Mouse (Mus musculus): ENCODE data around the gene Gck. TPM values are rescaled to one million over a fixed set of nuclear protein-coding genes. Genes with fewer than 3 reads are reported as not detected.

Gck gene
- polyA plus RNA-seq, 1 experiment from 2014 or later, result 0.75 TPM

DNA sequence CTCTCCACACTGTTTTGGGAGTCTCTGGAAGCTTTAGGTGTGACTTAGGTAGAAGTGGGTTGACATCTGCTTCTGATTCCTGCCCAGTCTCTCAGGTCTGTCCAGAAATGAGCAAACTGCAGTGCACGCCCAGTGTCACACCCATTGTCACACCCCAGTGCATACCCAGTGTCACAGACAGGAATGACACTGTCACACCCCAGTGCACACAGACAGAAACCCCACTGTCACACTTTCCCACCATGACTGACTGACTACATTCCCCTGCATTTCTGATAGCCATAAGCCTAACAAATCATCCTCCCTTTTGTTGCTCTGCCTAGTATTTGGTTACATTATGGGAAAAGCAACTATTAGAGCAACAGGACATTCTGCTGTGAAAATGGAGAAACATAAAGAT lies 19.3 kb downstream of the Gck start:
- Histone ChIP-seq H3K4me2 (replicated peaks; ENCODE audit: low read depth, low read length) (no peak overlapping the region), H3K9me3 (ENCODE audit: control insufficient read depth, low read depth, low read length) (no peaks in the 10 kb centered on the region), H3K27me3 (ENCODE audit: control insufficient read depth, insufficient read depth, low read length) (no peaks in the 10 kb centered on the region), H3K4me3 (ENCODE audit: low read depth, low read length) (no peak overlapping the region), H3K9ac (replicated peaks; ENCODE audit: low read depth, low read length) (no peak overlapping the region), H3K27ac (ENCODE audit: low read length) (no peak overlapping the region), H3K36me3 (ENCODE audit: control insufficient read depth, insufficient read depth, low read length) (no peaks in the 10 kb centered on the region), H3K4me1 (ENCODE audit: control insufficient read depth, insufficient read depth, low read length) (no peaks in the 10 kb centered on the region)
- no peak for ATAC-seq (ENCODE audit: insufficient number of reproducible peaks, insufficient read depth, low FRiP score, low read depth)
- 80% methylated on average over 1 of the region's 1 CpGs for WGBS

GRCm38 (mm10) chr11:5926696-5927220 lies 23.1 kb downstream of the Gck start:
- Histone ChIP-seq H3K27me3 (ENCODE audit: control insufficient read depth, insufficient read depth, low read length) (no peaks in the 10 kb centered on the region), H3K4me3 (ENCODE audit: low read depth, low read length) (no peak overlapping the region), H3K27ac (ENCODE audit: low read length) (no peak overlapping the region), H3K9ac (replicated peaks; ENCODE audit: low read depth, low read length) (no peak overlapping the region), H3K9me3 (ENCODE audit: control insufficient read depth, low read depth, low read length) (no peaks in the 10 kb centered on the region), H3K4me2 (replicated peaks; ENCODE audit: low read depth, low read length) (no peak overlapping the region), H3K4me1 (ENCODE audit: control insufficient read depth, insufficient read depth, low read length) (no peaks in the 10 kb centered on the region), H3K36me3 (ENCODE audit: control insufficient read depth, insufficient read depth, low read length) (no peaks in the 10 kb centered on the region)
- WGBS, result 75% methylated on average over 3 of the region's 3 CpGs
- no peak for ATAC-seq (ENCODE audit: insufficient number of reproducible peaks, insufficient read depth, low FRiP score, low read depth)

DNA sequence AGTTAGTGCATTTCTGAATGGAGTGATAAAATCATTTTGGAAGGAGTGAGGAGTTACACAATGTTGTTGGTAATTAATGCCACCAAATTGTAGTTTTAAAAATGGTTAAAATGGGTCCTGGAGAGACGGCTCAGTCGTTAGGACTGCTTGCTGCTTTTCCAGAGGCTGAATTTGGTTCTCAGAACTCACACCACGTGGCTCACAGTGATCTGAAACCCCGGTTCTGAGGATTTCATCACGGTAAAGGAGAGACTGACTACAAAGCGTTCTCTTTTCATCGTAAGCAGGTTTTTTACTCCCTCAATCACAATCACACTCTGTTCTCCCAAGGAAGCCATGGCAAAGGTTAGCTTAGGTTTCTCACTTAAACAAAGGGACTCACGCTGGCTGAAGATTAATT lies 25.2 kb downstream of the Gck start:
- no peak overlapping the region for H3K27ac ChIP-seq (ENCODE audit: low read length)
- H3K4me1 ChIP-seq (ENCODE audit: control insufficient read depth, insufficient read depth, low read length), result no peaks in the 10 kb centered on the region
- no peak overlapping the region for H3K4me3 ChIP-seq (ENCODE audit: low read depth, low read length)
- no peaks in the 10 kb centered on the region for H3K9me3 ChIP-seq (ENCODE audit: control insufficient read depth, low read depth, low read length)
- H3K4me2 ChIP-seq (replicated peaks; ENCODE audit: low read depth, low read length), result no peak overlapping the region
- no peak overlapping the region for H3K9ac ChIP-seq (replicated peaks; ENCODE audit: low read depth, low read length)
- WGBS, result 55% methylated on average over 8 of the region's 8 CpGs
- H3K36me3 ChIP-seq (ENCODE audit: control insufficient read depth, insufficient read depth, low read length), result no peaks in the 10 kb centered on the region
- no peak for ATAC-seq (ENCODE audit: insufficient number of reproducible peaks, insufficient read depth, low FRiP score, low read depth)
- H3K27me3 ChIP-seq (ENCODE audit: control insufficient read depth, insufficient read depth, low read length), result no peaks in the 10 kb centered on the region

- H3K27me3 ChIP-seq (ENCODE audit: control insufficient read depth, insufficient read depth, low read length), result no peaks in the 10 kb centered on the region
- H3K36me3 ChIP-seq (ENCODE audit: control insufficient read depth, insufficient read depth, low read length), result no peaks in the 10 kb centered on the region
- no peak for ATAC-seq (ENCODE audit: insufficient number of reproducible peaks, insufficient read depth, low FRiP score, low read depth)
- H3K4me2 ChIP-seq (replicated peaks; ENCODE audit: low read depth, low read length), result no peak overlapping the region
- no peaks in the 10 kb centered on the region for H3K9me3 ChIP-seq (ENCODE audit: control insufficient read depth, low read depth, low read length)
- no peak overlapping the region for H3K4me3 ChIP-seq (ENCODE audit: low read depth, low read length)
- no peak overlapping the region for H3K9ac ChIP-seq (replicated peaks; ENCODE audit: low read depth, low read length)
- no peaks in the 10 kb centered on the region for H3K4me1 ChIP-seq (ENCODE audit: control insufficient read depth, insufficient read depth, low read length)
- H3K27ac ChIP-seq (ENCODE audit: low read length), result no peak overlapping the region
- WGBS, result 34% methylated on average over 17 of the region's 17 CpGs
These were observed 29.4 kb downstream of the Gck start for GRCm38 (mm10) chr11:5920323-5920960.

DNA sequence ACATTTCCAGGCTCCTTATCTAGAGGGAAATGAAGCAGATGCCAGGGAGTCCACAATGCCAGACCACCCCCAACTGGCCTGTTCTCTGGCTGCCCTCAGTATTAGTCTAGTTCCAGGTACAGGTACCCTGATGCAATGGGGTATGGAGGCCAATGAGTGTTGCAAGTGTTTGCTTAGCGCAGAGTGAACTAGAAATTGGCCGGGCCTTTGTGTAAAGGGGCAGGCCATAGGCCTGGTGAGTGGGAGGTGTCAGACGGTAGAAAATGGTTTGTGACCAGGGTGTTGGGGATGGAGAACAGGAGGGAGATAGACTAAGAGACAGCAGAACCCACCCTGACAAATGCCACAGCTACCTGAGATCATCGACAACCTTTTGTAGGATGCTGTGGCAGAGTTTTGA lies 30.3 kb downstream of the Gck start:
- H3K9ac ChIP-seq (replicated peaks; ENCODE audit: low read depth, low read length), result no peak overlapping the region
- H3K27ac ChIP-seq (ENCODE audit: low read length), result no peak overlapping the region
- no peaks in the 10 kb centered on the region for H3K36me3 ChIP-seq (ENCODE audit: control insufficient read depth, insufficient read depth, low read length)
- no peaks in the 10 kb centered on the region for H3K4me1 ChIP-seq (ENCODE audit: control insufficient read depth, insufficient read depth, low read length)
- no peak overlapping the region for H3K4me2 ChIP-seq (replicated peaks; ENCODE audit: low read depth, low read length)
- H3K4me3 ChIP-seq (ENCODE audit: low read depth, low read length), result no peak overlapping the region
- no peaks in the 10 kb centered on the region for H3K9me3 ChIP-seq (ENCODE audit: control insufficient read depth, low read depth, low read length)
- H3K27me3 ChIP-seq (ENCODE audit: control insufficient read depth, insufficient read depth, low read length), result no peaks in the 10 kb centered on the region
- no peak for ATAC-seq (ENCODE audit: insufficient number of reproducible peaks, insufficient read depth, low FRiP score, low read depth)
- WGBS, result 89% methylated on average over 4 of the region's 4 CpGs

GRCm38 (mm10) chr11:5918111-5918510 lies 31.8 kb downstream of the Gck start:
- WGBS, result 60% methylated on average over 2 of the region's 2 CpGs
- no peak overlapping the region for H3K4me3 ChIP-seq (ENCODE audit: low read depth, low read length)
- no peak for ATAC-seq (ENCODE audit: insufficient number of reproducible peaks, insufficient read depth, low FRiP score, low read depth)
- no peaks in the 10 kb centered on the region for H3K9me3 ChIP-seq (ENCODE audit: control insufficient read depth, low read depth, low read length)
- no peaks in the 10 kb centered on the region for H3K36me3 ChIP-seq (ENCODE audit: control insufficient read depth, insufficient read depth, low read length)
- H3K4me2 ChIP-seq (replicated peaks; ENCODE audit: low read depth, low read length), result no peak overlapping the region
- H3K27me3 ChIP-seq (ENCODE audit: control insufficient read depth, insufficient read depth, low read length), result no peaks in the 10 kb centered on the region
- no peak overlapping the region for H3K9ac ChIP-seq (replicated peaks; ENCODE audit: low read depth, low read length)
- H3K27ac ChIP-seq (ENCODE audit: low read length), result no peak overlapping the region
- H3K4me1 ChIP-seq (ENCODE audit: control insufficient read depth, insufficient read depth, low read length), result no peaks in the 10 kb centered on the region

- Histone ChIP-seq H3K27me3 (ENCODE audit: control insufficient read depth, insufficient read depth, low read length) (no peaks in the 10 kb centered on the region), H3K4me3 (ENCODE audit: low read depth, low read length) (no peak overlapping the region), H3K4me2 (replicated peaks; ENCODE audit: low read depth, low read length) (no peak overlapping the region), H3K9me3 (ENCODE audit: control insufficient read depth, low read depth, low read length) (no peaks in the 10 kb centered on the region), H3K4me1 (ENCODE audit: control insufficient read depth, insufficient read depth, low read length) (no peaks in the 10 kb centered on the region), H3K9ac (replicated peaks; ENCODE audit: low read depth, low read length) (no peak overlapping the region), H3K27ac (ENCODE audit: low read length) (no peak overlapping the region), H3K36me3 (ENCODE audit: control insufficient read depth, insufficient read depth, low read length) (no peaks in the 10 kb centered on the region)
- no peak for ATAC-seq (ENCODE audit: insufficient number of reproducible peaks, insufficient read depth, low FRiP score, low read depth)
- 63% methylated on average over 8 of the region's 8 CpGs for WGBS
These were observed 33.7 kb downstream of the Gck start for GRCm38 (mm10) chr11:5916178-5916548.

DNA sequence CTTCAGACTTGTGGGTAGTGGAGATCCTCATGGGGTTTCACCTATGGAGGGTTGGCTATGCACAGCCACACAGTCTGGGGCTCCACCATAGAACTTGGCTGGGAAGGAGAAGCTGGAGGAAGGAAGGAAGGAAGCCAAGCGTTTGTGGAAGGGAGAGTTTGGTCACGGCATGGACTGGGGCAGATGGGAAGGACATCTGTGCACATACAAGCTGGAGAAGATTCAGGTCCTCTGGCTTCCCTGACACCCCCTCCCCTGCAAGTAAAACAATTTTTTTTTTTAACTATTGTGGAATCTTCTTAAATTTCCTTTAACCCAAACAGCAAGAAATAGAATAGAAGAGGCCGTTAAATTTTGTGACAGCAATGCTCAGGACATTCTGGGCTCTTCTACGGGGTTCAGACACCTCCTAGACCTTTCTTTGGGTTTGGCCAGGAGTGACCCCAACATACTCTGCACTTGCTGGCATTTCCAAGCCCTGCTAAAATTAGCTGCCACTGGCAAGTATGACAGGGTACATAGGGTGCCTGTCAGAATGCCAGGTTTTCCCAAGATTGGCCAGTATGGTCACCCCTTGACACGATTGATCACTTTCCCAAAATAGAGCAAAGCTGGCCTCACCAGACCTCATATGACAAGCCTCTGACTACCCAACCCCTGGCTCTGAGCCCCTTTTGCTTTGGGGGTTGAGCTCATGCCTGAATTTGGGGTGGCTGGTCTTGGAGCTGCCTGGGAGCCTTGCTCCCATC lies 34.3 kb downstream of the Gck start:
- H3K4me3 ChIP-seq (ENCODE audit: low read depth, low read length), result no peak overlapping the region
- no peak overlapping the region for H3K27ac ChIP-seq (ENCODE audit: low read length)
- no peak for ATAC-seq (ENCODE audit: insufficient number of reproducible peaks, insufficient read depth, low FRiP score, low read depth)
- 80% methylated on average over 5 of the region's 5 CpGs for WGBS
- no peak overlapping the region for H3K9ac ChIP-seq (replicated peaks; ENCODE audit: low read depth, low read length)
- H3K36me3 ChIP-seq (ENCODE audit: control insufficient read depth, insufficient read depth, low read length), result no peaks in the 10 kb centered on the region
- no peaks in the 10 kb centered on the region for H3K27me3 ChIP-seq (ENCODE audit: control insufficient read depth, insufficient read depth, low read length)
- H3K4me2 ChIP-seq (replicated peaks; ENCODE audit: low read depth, low read length), result no peak overlapping the region
- no peaks in the 10 kb centered on the region for H3K4me1 ChIP-seq (ENCODE audit: control insufficient read depth, insufficient read depth, low read length)
- no peaks in the 10 kb centered on the region for H3K9me3 ChIP-seq (ENCODE audit: control insufficient read depth, low read depth, low read length)

Data from stomach, embryonic 14.5 days (tissue).